Mouse (Mus musculus) liver, postnatal 0 days (tissue): ENCODE results near the gene Vps37c. TPM values are rescaled to one million over a fixed set of nuclear protein-coding genes. Genes with fewer than 3 reads are reported as not detected.

ENCODE experiments used
- ATAC-seq: fragments of 200-750 bp; cut with Nextera tagmentation; 2 replicates; pipeline ENCODE4 v1.8.0; 2017; ENCODE audit warnings: mild to moderate bottlenecking, moderate library complexity
- DNase-seq: peaks from one replicate; pipeline ENCODE4 v3.0.0-alpha.2; 2016
- H3K27ac ChIP-seq: fragments of 300-500 bp; sonication (generic); 2 replicates; pipeline ENCODE4 v1.5.1; 2014; ENCODE audit warnings: antibody characterized with exemption, moderate library complexity, mild to moderate bottlenecking, low read depth
- H3K27me3 ChIP-seq: fragments of 300-500 bp; sonication (generic); 2 replicates; pipeline ENCODE4 v1.6.1; 2014; ENCODE audit warnings: low read length, control low read depth, mixed read lengths; ENCODE audit not compliant: insufficient read depth
- H3K36me3 ChIP-seq: fragments of 300-500 bp; sonication (generic); replicated peaks from 2 replicates; pipeline ENCODE4 v1.6.1; 2014; ENCODE audit warnings: mild to moderate bottlenecking, control low read depth, low read length, moderate library complexity, mixed read lengths; ENCODE audit not compliant: insufficient read depth
- H3K4me1 ChIP-seq: fragments of 300-500 bp; sonication (generic); 2 replicates; pipeline ENCODE4 v1.6.1; 2014; ENCODE audit warnings: antibody characterized with exemption, mild to moderate bottlenecking, control low read depth; ENCODE audit not compliant: insufficient read depth
- H3K4me2 ChIP-seq: fragments of 300-500 bp; sonication (generic); 2 replicates; pipeline ENCODE4 v1.6.1; 2014; ENCODE audit warnings: low read depth, mild to moderate bottlenecking, low read length, moderate library complexity, mixed read lengths
- H3K4me3 ChIP-seq: fragments of 300-500 bp; sonication (generic); 2 replicates; pipeline ENCODE4 v1.5.1; 2014; ENCODE audit warnings: low read depth, low read length
- H3K9ac ChIP-seq: fragments of 300-500 bp; sonication (generic); replicated peaks from 2 replicates; pipeline ENCODE4 v1.6.1; 2014; ENCODE audit warnings: mild to moderate bottlenecking, moderate library complexity
- H3K9me3 ChIP-seq: fragments of 300-500 bp; sonication (generic); 2 replicates; pipeline ENCODE4 v1.6.1; 2016; ENCODE audit warnings: mild to moderate bottlenecking, control low read depth, low read length, mixed read lengths
- CTCF ChIP-seq: sonication (generic); IDR thresholded peaks from 2 replicates; pipeline ENCODE4 v1.5.1; 2016; ENCODE audit warnings: antibody characterized with exemption, low read depth
- EP300 ChIP-seq: IDR thresholded peaks from 2 replicates; pipeline ENCODE4 v1.6.1; 2016; ENCODE audit warnings: antibody characterized with exemption, low read depth, mild to moderate bottlenecking
- WGBS: fragments of 180-500 bp; shearing (Covaris S2); extraction: QIAGEN DNeasy Blood & Tissue Kit; methylation state at CpG from one replicate; pipeline ENCODE4 v1.1.7; 2014; ENCODE audit not compliant: insufficient replicate concordance; 5-methylcytosine and 5-hydroxymethylcytosine counted together
- polyA plus RNA-seq: library from polyadenylated mRNA; unstranded; fragments of >200 nt; fragmentation: Nextera tagmentation; extraction: Ambion mirVana; gene quantifications from 2 replicates; pipeline ENCODE4 v1.2.1, GENCODE M21; 2015

The Vps37c gene
- polyA plus RNA-seq, 1 experiment from 2014 or later = 9.4 TPM

DNA sequence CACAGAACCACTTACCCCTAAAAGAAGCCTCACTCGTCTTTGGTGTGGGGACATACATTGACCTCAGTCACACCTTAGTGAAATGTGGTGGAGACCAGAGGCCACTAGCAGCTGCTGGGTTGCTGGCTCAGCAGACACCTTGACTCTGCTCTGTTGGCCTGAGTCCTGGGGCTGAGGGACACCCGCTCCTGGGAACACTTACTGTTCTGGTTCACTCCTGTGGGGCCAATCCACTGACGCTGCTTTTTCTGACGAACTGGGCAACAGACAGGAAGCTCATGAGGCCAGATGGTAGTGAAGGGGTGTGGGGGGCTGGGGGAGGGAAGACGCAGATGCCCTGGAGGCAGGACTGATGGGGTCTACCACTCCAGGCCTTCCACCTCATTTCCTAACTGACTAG, 32.5 kb downstream of the Vps37c start:
- no peak for TF ChIP-seq EP300
- no peak for TF ChIP-seq CTCF
- whole genome bisulfite sequencing = 29% methylated on average over 5 of the region's 5 CpGs
- DNase-seq (no peak), ATAC-seq (no peak)
- Histone ChIP-seq H3K27me3 (no peaks in the 10 kb centered on the region), H3K9ac (no peak overlapping the region), H3K4me3 (no peak overlapping the region), H3K4me2 (no peak overlapping the region), H3K9me3 (no peaks in the 10 kb centered on the region), H3K4me1 (peaks cover 2% of the 10 kb centered on the region; the same call in 1 of the 2 replicates), H3K27ac (no peak overlapping the region), H3K36me3 (no peaks in the 10 kb centered on the region)

DNA sequence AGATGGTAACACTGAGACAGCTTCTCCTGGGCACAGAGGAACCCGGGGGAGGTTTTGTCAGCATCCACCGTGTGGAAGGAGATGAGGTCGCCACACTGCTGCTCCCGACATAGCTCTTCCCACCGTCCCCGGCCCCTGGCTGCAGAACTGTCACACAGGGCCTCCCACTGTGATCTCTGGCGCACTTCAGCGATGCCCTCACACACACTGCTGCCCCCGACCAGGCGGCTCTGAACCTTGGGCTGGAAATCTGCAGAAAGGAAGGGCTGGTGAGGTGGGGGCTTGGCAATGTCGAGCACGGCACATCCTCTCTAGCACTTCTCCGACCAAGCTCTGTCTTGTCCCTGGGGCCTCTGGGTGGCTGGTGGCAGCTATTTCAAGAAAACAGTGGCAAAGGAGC, 34.5 kb downstream of the Vps37c start:
- Histone ChIP-seq H3K9ac (no peak overlapping the region), H3K4me2 (no peak overlapping the region), H3K36me3 (no peaks in the 10 kb centered on the region), H3K27ac (no peak overlapping the region), H3K9me3 (no peaks in the 10 kb centered on the region), H3K4me1 (peaks cover 2% of the 10 kb centered on the region; the same call in 1 of the 2 replicates), H3K4me3 (no peak overlapping the region), H3K27me3 (no peaks in the 10 kb centered on the region)
- TF ChIP-seq CTCF = no peak
- no peak for TF ChIP-seq EP300
- WGBS = 28% methylated on average over 13 of the region's 13 CpGs
- DNase-seq (no peak), ATAC-seq (no peak)

- H3K36me3 ChIP-seq = no peaks in the 10 kb centered on the region
- ATAC-seq (no peak), DNase-seq (no peak)
- no peaks in the 10 kb centered on the region for H3K9me3 ChIP-seq
- no peak overlapping the region for H3K4me2 ChIP-seq
- TF ChIP-seq EP300 (no peak), CTCF (no peak)
- H3K4me3 ChIP-seq = no peak overlapping the region
- H3K4me1 ChIP-seq = peaks cover 2% of the 10 kb centered on the region; the same call in 1 of the 2 replicates
- no peaks in the 10 kb centered on the region for H3K27me3 ChIP-seq
- WGBS = 55% methylated on average over 5 of the region's 5 CpGs
- H3K9ac ChIP-seq = no peak overlapping the region
- H3K27ac ChIP-seq = no peak overlapping the region
Observed at GRCm38 (mm10) chr19:10723649-10724048, 35.1 kb downstream of the Vps37c start.

- WGBS = 81% methylated on average over 13 of the region's 13 CpGs
Observed at GRCm38 (mm10) chr19:10724629-10725363, 36.3 kb downstream of the Vps37c start.

GRCm38 (mm10) chr19:10729889-10730288, 41.4 kb downstream of the Vps37c start:
- Histone ChIP-seq H3K27ac (no peak overlapping the region), H3K4me1 (no peaks in the 10 kb centered on the region), H3K9ac (no peak overlapping the region), H3K27me3 (no peaks in the 10 kb centered on the region), H3K4me2 (no peak overlapping the region), H3K36me3 (no peaks in the 10 kb centered on the region), H3K4me3 (no peak overlapping the region), H3K9me3 (no peaks in the 10 kb centered on the region)
- DNase-seq (no peak), ATAC-seq (no peak)
- 67% methylated on average over 10 of the region's 10 CpGs for WGBS
- TF ChIP-seq CTCF = no peak
- no peak for TF ChIP-seq EP300

More at GRCm38 (mm10) chr19:10724629-10725363, 36.3 kb downstream of the Vps37c start:
- Histone ChIP-seq H3K36me3 (no peaks in the 10 kb centered on the region), H3K27me3 (no peaks in the 10 kb centered on the region), H3K9me3 (no peaks in the 10 kb centered on the region), H3K4me3 (no peak overlapping the region), H3K4me2 (no peak overlapping the region), H3K4me1 (peaks cover 2% of the 10 kb centered on the region; the same call in 1 of the 2 replicates), H3K27ac (no peak overlapping the region), H3K9ac (no peak overlapping the region)
- ATAC-seq (no peak), DNase-seq (no peak)
- TF ChIP-seq CTCF (no peak), EP300 (no peak)

GRCm38 (mm10) chr19:10730469-10730868, 41.9 kb downstream of the Vps37c start:
- ATAC-seq (no peak), DNase-seq (no peak)
- no peaks in the 10 kb centered on the region for H3K27me3 ChIP-seq
- H3K4me1 ChIP-seq = no peaks in the 10 kb centered on the region
- TF ChIP-seq EP300 = no peak
- no peak for TF ChIP-seq CTCF
- no peak overlapping the region for H3K4me2 ChIP-seq
- H3K27ac ChIP-seq = no peak overlapping the region
- WGBS = 70% methylated on average over 5 of the region's 5 CpGs
- H3K9ac ChIP-seq = no peak overlapping the region
- no peaks in the 10 kb centered on the region for H3K36me3 ChIP-seq
- H3K9me3 ChIP-seq = no peaks in the 10 kb centered on the region
- no peak overlapping the region for H3K4me3 ChIP-seq
